Mouse (Mus musculus) MEL (cell line): ENCODE results near the gene C1ql4.

Source experiments
- EP300 ChIP-seq, 2 experiments: IDR thresholded peaks; 2 replicates each; pipeline ENCODE4 v1.6.1; 2011; ENCODE audit warnings: improper control_type of control experiment in 2 of 2, low read length in 2 of 2, low read depth in 1 of 2, mild to moderate bottlenecking in 1 of 2
- ETS1 ChIP-seq: IDR thresholded peaks from 2 replicates; pipeline ENCODE4 v1.6.1; 2012; ENCODE audit warnings: low read depth, mild to moderate bottlenecking, inconsistent platforms, low read length, improper control_type of control experiment, moderate library complexity
- GATA1 ChIP-seq: IDR thresholded peaks from 2 replicates; pipeline ENCODE4 v1.6.1; 2011; ENCODE audit warnings: low read depth, low read length, improper control_type of control experiment
- JUND ChIP-seq: IDR thresholded peaks from 2 replicates; pipeline ENCODE4 v1.6.1; 2011; ENCODE audit warnings: low read depth, mild to moderate bottlenecking, improper control_type of control experiment, low read length
- MAX ChIP-seq: IDR thresholded peaks from 2 replicates; pipeline ENCODE4 v1.6.1; 2011; ENCODE audit warnings: low read length, improper control_type of control experiment
- NRF1 ChIP-seq: IDR thresholded peaks from 2 replicates; pipeline ENCODE4 v1.6.1; 2014; ENCODE audit warnings: low read depth, mild to moderate bottlenecking, inconsistent platforms, low read length, improper control_type of control experiment, moderate library complexity; ENCODE audit not compliant: poor library complexity, insufficient read depth, severe bottlenecking
- TCF12 ChIP-seq: IDR thresholded peaks from 2 replicates; pipeline ENCODE4 v1.6.1; 2014; ENCODE audit warnings: low read depth, mild to moderate bottlenecking, inconsistent platforms, low read length, improper control_type of control experiment, moderate library complexity
- UBTF ChIP-seq: IDR thresholded peaks from 2 replicates; pipeline ENCODE4 v1.6.1; 2012; ENCODE audit warnings: low read depth, mild to moderate bottlenecking, inconsistent platforms, low read length, improper control_type of control experiment, moderate library complexity, borderline replicate concordance; ENCODE audit not compliant: insufficient read depth
- ZNF384 ChIP-seq: IDR thresholded peaks from 2 replicates; pipeline ENCODE4 v1.6.1; 2012; ENCODE audit warnings: low read depth, mild to moderate bottlenecking, inconsistent platforms, low read length, improper control_type of control experiment

GRCm38 (mm10) chr15:99082322-99082721, 5.3 kb downstream of the C1ql4 start:
- TF ChIP-seq ZNF384 (no peak), EP300 (IDR thresholded peaks at IDR 0.05; ENCODE audit: low read depth in 1 of 2, low read length in 2 of 2) (no peak), TCF12 (no peak), MAX (no peak), ETS1 (no peak), UBTF (no peak), NRF1 (no peak), GATA1 (no peak), JUND (no peak)
